Mouse (Mus musculus) cerebellum, adult 9-10 months (tissue): Measurements from ENCODE around the gene Mypn.

Experiments used
- DNase-seq: peaks from one replicate; pipeline ENCODE4 v3.0.0; 2022

Mypn gene

GRCm38 (mm10) chr10:63153563-63153962 lies 50.2 kb downstream of the Mypn start:
- peak; percentile 74 for DNase-seq

DNA sequence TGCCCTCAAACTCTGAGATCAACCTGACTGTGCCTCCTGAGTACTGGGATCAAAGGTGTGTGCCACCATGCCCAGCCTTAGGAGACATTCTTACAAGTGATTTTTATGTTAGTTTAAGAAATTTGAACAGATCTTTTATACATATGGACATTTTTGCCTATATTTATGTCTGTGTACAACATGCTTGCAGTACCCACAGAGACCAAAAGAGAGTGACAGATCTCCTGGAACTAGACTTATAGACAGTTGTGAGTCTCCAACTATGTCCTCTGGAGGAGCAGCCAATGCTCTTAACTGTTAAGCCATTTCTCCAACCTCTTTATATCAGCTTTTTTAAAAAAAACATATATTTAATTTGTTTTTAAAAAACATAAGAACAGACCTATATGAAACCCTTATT lies 51.4 kb downstream of the Mypn start:
- DNase-seq, result no peak

DNA sequence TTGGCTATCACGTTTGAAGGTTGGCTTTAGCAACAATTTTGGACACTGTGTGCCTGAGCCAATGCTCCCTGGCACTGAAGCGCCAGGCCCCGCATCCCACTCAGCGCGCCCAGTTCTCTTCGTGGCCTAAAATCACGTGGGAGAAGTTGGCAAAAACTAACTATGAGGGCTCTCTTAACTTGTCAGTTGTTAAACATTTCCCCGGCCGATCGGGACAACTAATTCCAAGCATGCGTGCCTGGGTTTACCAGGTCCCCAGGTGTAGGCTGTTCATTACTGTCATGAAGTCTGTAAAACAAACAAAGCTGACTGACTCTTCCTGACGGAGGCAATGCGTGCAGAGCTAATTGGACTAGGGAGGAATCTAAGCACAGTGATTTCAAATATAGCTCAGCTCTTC lies 61.1 kb downstream of the Mypn start:
- DNase-seq, result no peak

DNA sequence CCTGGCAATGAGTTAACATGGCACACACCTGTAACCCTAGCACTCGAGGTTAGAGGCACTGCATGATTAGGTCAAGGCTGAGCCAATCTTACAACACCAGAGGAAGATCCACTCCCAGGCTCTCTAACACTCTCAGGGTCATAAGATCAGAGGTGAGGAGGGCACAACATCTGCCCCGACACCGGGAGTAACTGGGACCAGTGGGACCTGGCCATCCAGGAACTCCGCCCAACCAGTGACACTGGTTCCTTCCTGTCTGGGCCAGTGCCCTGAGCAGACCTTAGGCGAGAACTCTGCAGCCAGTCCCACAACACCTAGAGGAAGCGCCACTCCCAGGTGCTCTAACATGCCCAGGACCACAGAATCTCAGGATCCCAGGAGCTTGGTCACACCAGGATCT lies 67.3 kb downstream of the Mypn start:
- no peak for DNase-seq

GRCm38 (mm10) chr10:63135680-63136079 lies 68.1 kb downstream of the Mypn start:
- DNase-seq, result no peak

DNA sequence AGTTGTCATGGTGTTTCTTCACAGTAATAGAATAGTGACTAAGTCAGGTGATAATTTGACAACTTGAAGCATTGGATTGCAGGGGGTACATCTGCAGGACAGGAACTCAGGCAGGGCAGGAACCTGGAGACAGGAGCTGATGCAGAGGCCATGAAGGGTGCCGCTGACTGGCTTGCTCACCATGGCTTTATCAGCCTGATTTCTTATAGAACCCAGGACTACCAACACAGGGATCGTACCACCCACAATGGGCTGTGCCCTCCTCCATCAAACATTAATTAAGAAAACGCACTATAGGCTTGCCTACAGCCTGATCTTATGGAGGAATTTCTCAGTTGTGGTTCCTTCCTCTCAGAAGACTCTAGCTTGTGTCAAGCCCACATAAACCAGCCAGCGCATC lies 70.4 kb downstream of the Mypn start:
- DNase-seq, result no peak

DNA sequence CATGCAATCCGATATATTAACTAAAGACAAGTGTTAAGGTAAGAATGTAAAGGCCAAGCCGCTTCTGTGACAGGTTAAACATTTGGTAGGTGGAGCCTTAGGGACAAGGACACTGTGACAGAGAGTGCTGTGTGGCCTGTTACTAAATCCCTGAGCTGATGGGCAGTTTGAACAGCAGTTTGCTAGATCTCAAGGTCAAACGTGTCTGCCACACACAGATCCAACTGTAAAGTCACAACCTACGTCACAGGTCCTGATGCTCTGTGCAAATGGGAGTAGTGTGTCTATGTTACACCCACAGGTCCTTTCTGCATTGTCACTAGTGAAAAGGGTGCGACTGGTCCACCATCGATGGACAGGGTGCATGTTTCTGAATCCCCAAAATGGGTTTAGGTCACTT lies 71.4 kb downstream of the Mypn start:
- DNase-seq, result no peak

DNA sequence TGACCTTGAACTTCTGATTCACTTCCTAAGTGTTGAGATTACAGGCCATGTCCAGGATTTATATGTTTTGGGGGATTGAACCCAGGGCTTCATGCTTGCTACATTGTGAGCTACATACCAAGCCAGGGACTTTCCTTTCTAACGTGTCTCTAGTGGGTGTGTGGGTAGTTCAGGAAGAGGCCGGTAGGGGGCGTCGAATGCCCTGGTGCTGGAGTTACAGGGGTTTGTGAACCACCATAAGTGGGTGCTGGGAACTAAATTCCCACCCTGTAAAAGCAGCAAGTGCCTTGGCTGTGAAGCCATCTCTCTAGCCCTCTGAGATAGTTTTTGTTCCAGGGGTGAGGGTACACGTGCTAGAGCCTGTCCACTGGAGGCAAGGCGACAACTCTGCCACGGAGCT lies 73.3 kb downstream of the Mypn start:
- no peak for DNase-seq

- no peak for DNase-seq
Measured at GRCm38 (mm10) chr10:63128256-63128655, 75.5 kb downstream of the Mypn start.

DNA sequence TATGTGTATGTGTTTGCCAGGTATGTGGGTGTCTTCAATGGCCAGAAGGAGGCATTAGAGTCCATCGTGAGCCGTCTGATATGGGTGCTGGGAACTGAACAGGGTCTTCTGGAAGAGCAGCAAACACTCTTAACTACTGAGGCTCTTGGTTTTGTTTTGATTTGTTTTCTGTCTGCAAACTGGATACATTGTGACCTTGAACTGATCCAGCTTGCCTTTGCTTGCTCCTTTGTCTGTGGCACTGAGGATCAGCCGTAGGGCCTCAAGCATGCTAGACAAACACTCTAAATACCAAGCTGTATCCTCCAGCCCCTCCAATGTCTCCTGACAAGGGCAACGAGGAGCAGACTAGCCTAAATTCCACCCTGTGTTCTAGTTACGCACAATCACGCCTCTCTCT lies 76.6 kb downstream of the Mypn start:
- no peak for DNase-seq

DNA sequence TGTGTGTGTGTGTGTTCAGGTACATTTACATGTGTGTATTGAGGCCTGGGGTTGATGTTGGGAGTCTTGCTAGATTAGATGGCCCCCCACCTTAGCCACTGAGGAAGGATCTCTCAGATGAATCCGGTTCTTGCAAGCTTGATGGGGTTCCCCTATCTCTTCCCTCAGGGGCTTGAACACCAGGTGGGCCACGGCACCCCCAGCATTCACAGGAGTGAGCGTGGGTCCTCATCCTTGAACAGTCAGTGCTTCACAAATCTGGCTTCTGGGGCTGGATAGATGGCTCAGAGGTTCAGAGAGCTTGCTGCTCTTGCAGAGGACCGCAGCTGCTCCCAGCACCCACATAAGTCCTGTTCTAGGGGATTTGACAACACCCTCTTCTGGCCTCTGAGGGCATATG lies 77.6 kb downstream of the Mypn start:
- DNase-seq, result no peak

GRCm38 (mm10) chr10:63125343-63125742 lies 78.4 kb downstream of the Mypn start:
- no peak for DNase-seq

DNA sequence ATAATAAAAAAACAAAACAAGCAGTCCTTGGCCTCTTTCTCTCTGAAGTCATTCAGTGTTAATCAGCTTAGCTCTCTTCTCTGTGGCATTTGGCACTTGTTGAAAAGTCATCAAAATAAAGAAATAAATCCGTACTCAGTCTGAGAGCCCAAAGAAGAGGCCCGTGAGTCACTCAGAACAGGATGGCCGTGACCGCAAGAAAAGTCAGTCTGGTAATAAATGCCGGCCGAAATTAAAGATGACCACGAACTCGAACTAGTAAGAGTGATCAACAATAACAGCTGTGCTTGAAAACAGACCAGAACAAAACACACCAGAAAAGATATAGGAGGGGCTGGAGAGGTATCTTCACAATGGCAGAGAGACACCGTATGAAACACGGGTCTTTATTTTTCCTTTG lies 79.7 kb downstream of the Mypn start:
- DNase-seq, result no peak

DNA sequence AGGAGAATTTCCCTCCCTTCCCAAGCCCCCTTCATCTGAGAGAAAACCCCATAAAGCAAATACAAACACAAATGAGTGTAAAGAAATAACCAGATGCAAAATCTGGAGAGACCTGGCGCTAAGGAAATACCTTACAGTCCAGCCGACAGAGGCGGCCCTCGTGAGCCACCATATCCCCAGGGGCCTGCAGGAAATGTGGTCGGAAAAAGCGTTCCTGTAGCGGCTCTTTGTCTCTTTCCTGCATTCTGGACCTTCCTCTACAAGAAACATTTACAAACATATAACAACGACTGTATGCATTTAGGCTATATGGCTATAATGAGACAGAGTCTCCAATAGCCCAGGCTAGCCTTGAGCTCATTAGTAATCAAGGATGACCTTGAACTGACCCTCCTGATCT lies 80.6 kb downstream of the Mypn start:
- no peak for DNase-seq

GRCm38 (mm10) chr10:63122516-63122915 lies 81.2 kb downstream of the Mypn start:
- DNase-seq, result peak; percentile 59

DNA sequence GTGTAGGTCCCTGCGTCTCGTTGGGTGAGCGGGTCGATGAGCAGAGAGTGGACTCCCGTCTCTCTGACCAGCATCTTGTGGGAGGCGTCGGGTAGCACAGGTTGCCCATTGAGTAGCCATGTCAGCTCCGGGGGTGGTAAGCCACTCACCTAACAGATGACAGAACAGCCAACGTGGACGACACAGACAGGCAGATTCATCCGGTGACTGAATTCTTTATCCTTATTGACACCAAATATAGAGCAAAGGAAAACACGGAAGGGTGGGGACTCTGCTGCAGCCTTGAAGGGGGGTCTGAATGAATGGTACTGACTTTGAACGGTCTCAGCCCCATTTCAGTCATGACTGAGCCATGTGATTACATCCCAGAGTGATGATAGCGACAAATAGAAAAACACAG lies 81.8 kb downstream of the Mypn start:
- no peak for DNase-seq

- no peak for DNase-seq
Measured at GRCm38 (mm10) chr10:63119916-63120315, 83.8 kb downstream of the Mypn start.

GRCm38 (mm10) chr10:63117583-63117982 lies 86.2 kb downstream of the Mypn start:
- DNase-seq, result no peak

DNA sequence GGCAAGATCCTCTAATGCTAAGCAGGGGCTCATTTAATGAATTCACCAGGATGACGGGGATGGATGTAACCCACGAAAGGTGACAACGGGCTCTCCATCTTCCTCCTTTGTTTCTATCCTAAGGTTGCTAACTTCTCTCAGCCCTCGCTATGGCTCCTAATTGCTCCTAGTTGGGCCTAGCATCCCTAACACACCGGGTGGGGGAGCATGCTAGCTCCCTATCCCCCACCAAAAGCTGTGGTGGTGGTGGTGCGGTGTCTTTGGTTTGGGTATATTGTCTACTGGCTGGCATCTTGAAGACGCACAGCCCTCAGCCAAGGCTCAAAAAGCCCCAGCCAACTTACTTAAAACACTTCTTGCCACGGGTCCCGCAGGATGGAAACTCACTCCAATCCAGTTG lies 87.4 kb downstream of the Mypn start:
- no peak for DNase-seq

DNA sequence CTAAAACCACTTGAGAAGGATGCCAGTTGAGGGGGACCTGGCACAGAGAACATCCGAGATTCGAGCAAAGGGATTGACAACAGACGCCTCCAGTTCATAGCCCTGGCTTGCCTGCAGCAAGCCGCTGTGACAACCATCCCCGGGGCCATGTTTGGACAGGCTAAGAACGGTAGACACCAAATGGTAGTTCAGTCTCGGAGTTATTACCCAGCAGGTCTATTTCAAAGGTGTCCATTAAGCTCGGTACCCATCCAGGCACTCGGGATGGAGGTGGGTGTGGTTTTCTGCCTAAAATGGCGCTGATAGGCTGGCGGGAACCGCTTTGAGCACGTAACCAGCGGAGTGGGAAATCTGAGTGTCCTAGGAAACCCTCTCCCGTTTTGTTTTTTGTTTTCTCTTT lies 87.9 kb downstream of the Mypn start:
- DNase-seq, result no peak

DNA sequence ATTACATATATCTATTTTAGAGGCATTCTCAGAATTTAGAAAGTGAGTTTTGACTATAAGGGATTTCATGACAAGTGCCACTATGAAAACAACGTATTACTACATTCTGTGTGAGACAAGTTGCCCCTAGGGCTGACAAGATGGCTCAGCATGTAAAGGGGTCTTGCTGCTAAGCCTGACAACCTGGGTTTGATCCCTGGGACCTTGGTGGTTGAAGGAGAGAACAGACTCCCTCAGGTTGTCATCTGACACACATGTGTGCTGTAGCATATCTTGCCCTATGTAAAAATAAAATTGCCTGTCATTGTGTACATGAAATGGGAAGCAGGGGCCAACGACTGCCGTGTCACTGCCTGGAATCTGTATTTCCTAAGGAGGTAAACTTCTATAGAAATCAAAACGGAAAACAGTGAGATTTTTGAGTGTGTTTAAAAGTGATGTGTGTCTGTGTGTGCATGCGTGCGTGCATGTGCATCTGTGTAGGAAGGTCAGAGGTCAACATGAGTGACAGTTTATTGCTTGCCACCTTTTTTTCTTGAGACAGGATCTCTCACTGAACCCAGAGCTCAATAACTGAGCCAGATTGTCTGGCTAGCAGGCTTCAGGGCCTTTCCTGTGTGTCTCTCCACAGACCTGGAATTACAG lies 89.9 kb downstream of the Mypn start:
- DNase-seq, result no peak

DNA sequence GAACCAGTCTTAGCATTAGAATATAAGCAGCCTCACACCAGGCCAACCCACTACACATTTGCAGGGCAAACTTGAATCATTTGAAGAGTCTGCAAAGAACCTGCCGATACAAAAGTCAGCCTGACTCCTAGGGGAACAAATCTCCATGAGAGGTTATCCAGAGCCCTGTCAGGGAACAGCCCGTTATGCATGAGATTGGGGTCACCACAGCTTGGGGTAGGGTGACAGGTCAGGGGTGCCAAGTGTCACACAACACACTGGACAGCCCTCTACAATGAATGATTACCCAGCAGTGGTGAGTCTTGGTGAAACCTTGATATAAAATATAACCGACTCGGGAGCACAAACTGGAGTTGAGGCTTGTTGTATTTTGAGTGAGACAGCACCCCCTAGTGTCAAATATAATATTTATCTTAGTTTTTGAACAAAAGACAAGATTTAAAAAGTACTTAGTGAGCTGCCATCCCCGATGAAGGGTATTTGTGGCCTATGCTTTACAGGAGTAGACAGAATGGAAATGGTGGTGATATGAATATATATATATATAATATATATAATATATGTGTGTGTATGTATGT lies 90.6 kb downstream of the Mypn start:
- peak; percentile 78 for DNase-seq

DNA sequence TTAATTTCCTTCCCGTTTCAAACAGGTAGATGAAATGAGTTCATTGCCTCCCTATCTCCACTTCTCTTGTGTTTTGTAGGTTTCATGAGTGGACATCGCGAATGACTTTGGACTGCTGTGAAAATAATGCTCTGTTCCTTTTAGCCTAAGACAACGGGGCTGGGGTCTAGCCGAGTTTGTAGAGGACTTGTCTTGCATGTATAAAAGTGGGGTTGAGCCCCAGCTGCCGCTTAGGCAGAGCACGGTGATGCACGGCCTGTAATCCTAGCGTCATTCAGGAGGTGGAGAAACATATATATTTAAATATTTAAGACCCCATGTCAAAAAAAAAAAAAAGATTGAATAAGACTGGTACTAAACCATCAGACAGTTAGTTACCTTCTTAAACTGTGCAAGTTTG lies 103.1 kb downstream of the Mypn start:
- DNase-seq, result no peak

DNA sequence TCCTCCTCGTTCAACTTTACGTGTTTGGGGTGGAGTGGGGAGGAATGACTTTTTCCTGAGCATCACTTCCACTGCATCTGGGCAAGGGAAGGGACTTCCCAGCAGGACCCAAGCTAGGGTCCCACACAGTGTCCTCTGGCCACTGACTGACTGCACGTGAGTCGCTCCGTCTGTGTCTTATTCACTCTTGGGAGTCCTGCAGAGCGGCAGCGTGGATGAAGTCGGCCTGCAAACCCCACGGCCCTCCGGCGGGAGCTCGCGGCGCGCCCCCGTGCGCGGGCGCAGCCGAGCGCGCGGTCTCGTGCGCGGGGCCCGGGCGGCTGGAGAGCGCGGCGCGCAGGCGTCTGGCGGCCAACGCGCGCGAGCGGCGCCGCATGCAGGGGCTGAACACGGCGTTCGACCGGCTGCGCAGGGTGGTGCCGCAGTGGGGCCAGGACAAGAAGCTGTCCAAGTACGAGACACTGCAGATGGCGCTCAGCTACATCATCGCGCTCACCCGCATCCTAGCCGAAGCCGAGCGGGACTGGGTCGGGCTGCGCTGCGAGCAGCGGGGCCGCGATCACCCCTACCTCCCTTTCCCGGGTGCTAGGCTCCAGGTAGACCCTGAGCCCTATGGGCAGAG lies 103.7 kb downstream of the Mypn start:
- DNase-seq, result peak; percentile 90

- peak; percentile 96 for DNase-seq
Measured at GRCm38 (mm10) chr10:63099521-63099920, 104.2 kb downstream of the Mypn start, which contains the start of gene Atoh7. Atoh7 (plus strand) TSS chr10:63099651.
